Mouse (Mus musculus): ENCODE results near the gene Ift81.

The Ift81 gene

GRCm38 (mm10) chr5:122548671-122549070 lies 65.6 kb downstream of the Ift81 start:
- WGBS = 41% methylated on average over 6 of the region's 6 CpGs

GRCm38 (mm10) chr5:122547810-122548209 lies 66.5 kb downstream of the Ift81 start:
- WGBS = 41% methylated on average over 6 of the region's 6 CpGs

- 25% methylated on average over 7 of the region's 7 CpGs for WGBS
These were observed 67.0 kb downstream of the Ift81 start for GRCm38 (mm10) chr5:122547251-122547714.

GRCm38 (mm10) chr5:122543392-122543791 lies 70.9 kb downstream of the Ift81 start:
- WGBS = 81% methylated on average over 6 of the region's 6 CpGs

GRCm38 (mm10) chr5:122541871-122542270 lies 72.4 kb downstream of the Ift81 start:
- 66% methylated on average over 8 of the region's 8 CpGs for WGBS

GRCm38 (mm10) chr5:122538077-122538476 lies 76.2 kb downstream of the Ift81 start:
- WGBS = 88% methylated on average over 11 of the region's 11 CpGs

- 96% methylated on average over 5 of the region's 5 CpGs for WGBS
These were observed 76.7 kb downstream of the Ift81 start for GRCm38 (mm10) chr5:122537654-122538053.

GRCm38 (mm10) chr5:122533884-122534283 lies 80.4 kb downstream of the Ift81 start:
- 55% methylated on average over 8 of the region's 8 CpGs for WGBS

GRCm38 (mm10) chr5:122529913-122530604 lies 84.3 kb downstream of the Ift81 start:
- 61% methylated on average over 9 of the region's 9 CpGs for WGBS

- 29% methylated on average over 3 of the region's 3 CpGs for WGBS
These were observed 85.0 kb downstream of the Ift81 start for GRCm38 (mm10) chr5:122529316-122529715.

GRCm38 (mm10) chr5:122528591-122528990 lies 85.7 kb downstream of the Ift81 start:
- 73% methylated on average over 3 of the region's 3 CpGs for WGBS

GRCm38 (mm10) chr5:122527761-122528160 lies 86.6 kb downstream of the Ift81 start:
- WGBS = 53% methylated on average over 11 of the region's 11 CpGs

GRCm38 (mm10) chr5:122526878-122527730 lies 87.2 kb downstream of the Ift81 start:
- WGBS = 57% methylated on average over 15 of the region's 15 CpGs

- WGBS = 68% methylated on average over 9 of the region's 9 CpGs
These were observed 87.9 kb downstream of the Ift81 start for GRCm38 (mm10) chr5:122526405-122526804.

GRCm38 (mm10) chr5:122525238-122525931 lies 88.9 kb downstream of the Ift81 start:
- 50% methylated on average over 14 of the region's 14 CpGs for WGBS

GRCm38 (mm10) chr5:122524854-122525237 lies 89.5 kb downstream of the Ift81 start:
- 70% methylated on average over 4 of the region's 4 CpGs for whole genome bisulfite sequencing

- 77% methylated on average over 3 of the region's 3 CpGs for WGBS
These were observed 90.1 kb downstream of the Ift81 start for GRCm38 (mm10) chr5:122524244-122524643.

- WGBS = 66% methylated on average over 3 of the region's 3 CpGs
These were observed 93.2 kb downstream of the Ift81 start for GRCm38 (mm10) chr5:122521130-122521473.

GRCm38 (mm10) chr5:122520254-122521129 lies 93.8 kb downstream of the Ift81 start:
- 74% methylated on average over 23 of the region's 23 CpGs for WGBS

- WGBS = 65% methylated on average over 7 of the region's 7 CpGs
These were observed 95.2 kb downstream of the Ift81 start for GRCm38 (mm10) chr5:122519043-122519660.

GRCm38 (mm10) chr5:122518247-122518646 lies 96.1 kb downstream of the Ift81 start:
- 68% methylated on average over 8 of the region's 8 CpGs for WGBS
